Mouse (Mus musculus): ENCODE measurements at regions not wholly inside any gene's neighbourhood (a gene's known extent, or its start where the extent isn't known, plus 50 kb on each side); places are given as distances from the start of the nearest gene placed in this dataset.

DNA sequence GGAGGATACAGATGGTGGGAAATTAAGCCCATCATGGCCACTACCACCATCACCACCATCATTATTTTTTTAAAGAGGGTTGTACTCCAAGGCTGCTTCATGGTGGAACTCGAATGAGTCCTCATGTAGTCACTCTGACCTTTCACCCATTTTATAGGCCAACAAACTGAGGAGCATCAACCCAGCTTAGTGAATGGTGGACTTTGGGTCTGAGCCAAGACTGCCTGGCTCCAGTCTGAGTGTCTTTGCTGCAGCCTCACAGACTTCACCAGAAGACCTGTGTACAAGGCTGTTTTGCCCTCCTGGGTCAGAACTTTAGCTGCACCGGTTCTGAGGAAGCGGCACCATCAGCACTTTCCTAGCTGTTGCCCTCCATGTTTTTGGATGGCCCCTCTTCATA is 184.4 kb downstream of the Emx2 start:
- intact Hi-C loops (cut with DNase I), result no loop called here
- DNase-seq, result no peak

GRCm38 (mm10) chr19:59646231-59646630 is 188.1 kb downstream of the Emx2 start:
- no peak for DNase-seq
- intact Hi-C loops (cut with DNase I), result no loop called here

DNA sequence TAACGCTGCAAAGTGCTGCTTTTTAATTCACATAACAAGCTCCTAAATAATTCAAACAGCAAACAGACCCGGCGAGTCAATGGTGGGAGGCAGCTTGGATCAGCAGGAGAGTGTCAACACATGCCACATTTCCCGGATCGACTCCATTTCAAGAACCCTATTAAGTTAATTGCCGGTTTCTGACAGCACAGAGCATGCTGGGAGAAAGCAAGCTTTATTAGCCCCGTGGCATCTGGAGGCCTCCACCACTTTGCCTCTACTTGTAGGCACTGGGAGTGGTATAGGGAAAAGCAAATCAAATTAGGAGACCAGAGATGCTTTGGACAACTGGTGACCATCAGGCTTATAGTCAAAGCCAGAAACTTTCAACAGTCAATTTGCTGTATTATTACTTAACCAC is 188.5 kb downstream of the Emx2 start:
- intact Hi-C loops (cut with DNase I), result no loop called here
- no peak for DNase-seq

DNA sequence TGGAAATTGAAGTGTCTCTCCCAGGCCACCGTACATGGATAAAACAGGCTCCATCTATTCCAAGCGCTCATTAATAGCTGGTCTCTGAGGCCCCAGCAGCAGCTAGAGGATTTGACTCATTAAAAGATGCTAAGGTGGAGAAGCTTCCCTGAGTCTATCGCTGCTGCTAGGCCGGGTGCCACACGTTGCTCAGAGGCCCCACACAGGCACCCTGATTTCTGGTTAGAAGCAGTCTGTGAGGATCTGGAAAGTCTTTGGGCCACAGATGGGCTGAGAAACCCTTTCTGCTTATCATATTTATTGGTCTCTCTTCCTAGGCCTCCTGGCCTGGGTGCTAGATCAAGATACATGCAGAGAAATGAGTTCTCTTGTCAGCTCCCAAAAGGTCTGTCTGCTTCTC is 191.2 kb downstream of the Emx2 start:
- intact Hi-C loops (cut with DNase I), result no loop called here
- DNase-seq, result no peak

- intact Hi-C loops (cut with DNase I), result no loop called here
- no peak for DNase-seq
Measured at GRCm38 (mm10) chr19:59650611-59651329, 192.6 kb downstream of the Emx2 start.

- no peak for DNase-seq
- intact Hi-C loops (cut with DNase I), result no loop called here
Measured at GRCm38 (mm10) chr19:59653631-59654367, 195.6 kb downstream of the Emx2 start.

DNA sequence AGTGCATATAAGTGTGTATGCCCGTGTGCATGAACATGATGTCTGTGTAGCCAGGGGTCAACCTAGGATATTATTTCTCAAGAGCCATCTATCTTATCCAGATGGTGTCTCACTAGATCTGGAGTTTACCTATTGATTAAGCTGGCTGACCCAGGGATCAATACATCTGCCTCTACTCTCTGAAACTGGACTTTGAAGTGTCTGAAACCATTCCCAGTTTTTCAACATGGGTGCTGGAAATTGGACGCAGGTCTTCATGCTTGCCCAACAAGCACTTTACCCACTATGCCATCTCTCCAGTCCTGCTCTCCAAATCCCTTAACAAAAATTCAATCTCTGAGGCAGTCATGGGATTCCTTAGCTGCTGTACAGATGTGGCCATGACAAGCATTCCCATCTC is 197.1 kb downstream of the Emx2 start:
- intact Hi-C loops (cut with DNase I), result no loop called here
- DNase-seq, result no peak

GRCm38 (mm10) chr19:59669793-59670192 is 211.6 kb downstream of the Emx2 start:
- intact Hi-C loops (cut with DNase I), result no loop called here
- DNase-seq, result no peak

DNA sequence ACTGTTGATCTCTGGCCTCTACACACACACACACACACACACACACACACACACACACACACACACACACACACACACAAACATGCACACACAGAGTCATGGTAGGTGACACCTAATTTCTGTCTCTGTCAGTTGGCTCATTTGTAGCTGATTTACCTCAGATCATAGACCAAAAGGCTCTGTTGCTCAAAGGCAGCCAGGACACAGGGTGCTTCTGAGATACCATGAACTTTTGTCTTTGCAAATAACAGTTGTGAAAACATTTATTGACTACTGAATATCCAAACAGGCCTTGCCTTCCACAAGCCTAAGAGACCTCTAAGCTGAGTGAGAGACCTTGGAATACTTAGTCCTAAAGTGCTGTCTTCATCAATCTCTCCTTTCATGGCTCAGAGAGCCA is 215.4 kb downstream of the Emx2 start:
- intact Hi-C loops (cut with DNase I), result no loop called here

DNA sequence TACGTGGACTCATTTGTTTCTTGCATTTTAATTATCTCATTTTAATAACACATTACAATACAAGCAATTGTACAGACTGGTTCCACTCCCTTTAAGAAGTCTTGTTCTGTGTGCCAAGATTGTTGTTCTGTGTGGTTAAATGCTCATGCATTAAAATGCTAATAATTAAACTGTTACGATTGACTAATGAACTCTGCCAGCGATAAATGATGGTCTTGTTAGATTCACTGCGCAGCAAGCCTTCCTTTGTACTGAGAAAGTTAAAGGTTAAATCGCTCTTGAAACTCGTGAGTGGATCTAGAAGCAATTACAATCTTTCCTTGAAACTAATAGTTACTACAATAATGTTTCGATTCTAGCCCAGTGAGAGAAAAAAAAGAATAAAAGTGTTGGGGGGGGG is 221.0 kb downstream of the Emx2 start:
- no peak for DNase-seq
- intact Hi-C loops (cut with DNase I), result no loop called here

More for the DNA sequence above, 215.4 kb downstream of the Emx2 start:
- DNase-seq, result no peak

GRCm38 (mm10) chr19:59680356-59680755 is 222.2 kb downstream of the Emx2 start:
- no peak for DNase-seq

DNA sequence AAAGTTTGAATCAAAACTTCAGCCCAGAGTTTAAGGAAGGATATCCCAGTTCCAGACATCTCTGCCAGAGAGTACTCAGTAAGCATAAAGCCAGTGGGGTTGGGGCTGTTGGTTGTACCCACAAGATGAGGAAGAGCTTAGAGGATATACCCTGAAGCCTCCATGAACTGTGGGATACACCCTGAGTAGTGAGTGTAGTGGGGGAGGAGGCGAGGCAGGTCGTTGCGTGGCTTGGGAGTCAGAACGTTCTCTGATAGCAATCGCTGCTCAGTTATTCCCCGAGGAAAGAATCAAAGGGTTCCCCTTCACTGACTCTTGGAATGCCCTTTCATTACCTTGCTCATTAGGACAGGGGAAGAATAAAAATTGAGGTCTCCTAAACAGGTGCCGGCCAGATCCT is 226.1 kb downstream of the Emx2 start:
- intact Hi-C loops (cut with DNase I), result no loop called here
- DNase-seq, result no peak

More at GRCm38 (mm10) chr19:59680356-59680755, 222.2 kb downstream of the Emx2 start:
- intact Hi-C loops (cut with DNase I), result no loop called here

DNA sequence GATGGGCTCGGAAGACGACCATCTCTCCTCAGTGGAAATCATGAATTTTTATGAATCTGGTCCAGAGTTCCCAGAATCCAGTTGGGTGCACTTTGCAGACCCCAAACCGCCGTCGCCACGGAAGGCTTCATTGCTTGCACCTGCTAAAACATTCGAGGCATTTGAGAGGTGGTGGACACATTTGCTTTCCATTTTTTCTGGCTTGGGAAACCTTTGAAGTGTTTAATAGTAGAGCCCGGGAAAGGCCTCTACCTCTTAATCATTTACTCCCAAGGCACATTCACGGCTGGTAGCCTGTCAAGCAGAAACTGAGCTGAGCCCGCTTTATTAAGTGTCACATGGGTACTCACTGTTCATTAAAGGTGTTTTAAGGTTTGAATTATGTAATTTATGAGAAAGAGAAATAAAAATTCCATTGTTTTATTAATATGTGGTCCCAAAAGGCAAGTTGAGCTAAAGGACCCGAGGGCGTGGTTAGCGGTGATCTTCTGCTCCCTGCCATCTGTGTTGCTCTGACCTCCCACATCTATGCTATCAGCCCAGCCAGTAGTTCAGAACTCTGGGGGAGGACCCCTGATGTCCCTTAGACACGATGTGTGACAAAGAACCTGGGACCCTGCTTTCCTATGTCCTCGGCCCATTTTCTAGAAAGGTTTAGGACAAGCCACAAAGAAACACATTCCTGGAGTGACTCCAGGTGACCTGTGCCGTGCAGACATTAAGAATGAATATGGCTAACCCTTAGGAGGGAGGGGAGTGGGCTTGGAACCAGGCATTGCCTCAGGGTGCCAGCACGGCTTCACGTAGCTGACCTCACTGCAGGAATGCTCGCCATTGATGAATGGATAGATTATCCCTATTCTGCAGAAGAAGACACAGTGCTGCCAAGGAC is 227.9 kb downstream of the Emx2 start:
- no peak for DNase-seq
- intact Hi-C loops (cut with DNase I), result no loop called here

DNA sequence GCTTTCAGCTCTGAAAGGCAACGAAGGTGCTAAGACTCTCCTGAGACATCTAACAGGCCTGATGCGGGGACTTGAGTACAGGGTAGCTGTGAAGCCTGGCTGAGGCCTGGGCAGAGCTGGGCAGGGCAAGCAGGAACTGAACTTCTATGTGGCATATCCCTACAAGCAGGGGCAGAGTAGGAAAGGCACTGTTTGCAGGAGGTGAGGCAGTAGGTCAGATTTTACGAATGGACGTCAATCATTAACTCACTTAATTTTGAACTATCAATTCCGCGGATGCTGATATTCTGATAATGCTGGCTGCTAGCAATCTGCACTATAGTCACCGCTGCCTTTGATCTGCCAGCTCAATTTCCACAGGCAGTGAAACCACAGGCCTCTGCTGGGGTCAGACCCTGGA is 229.0 kb downstream of the Emx2 start:
- no peak for DNase-seq
- intact Hi-C loops (cut with DNase I), result no loop called here

GRCm38 (mm10) chr19:59687681-59688080 is 229.5 kb downstream of the Emx2 start:
- DNase-seq, result no peak
- intact Hi-C loops (cut with DNase I), result no loop called here

GRCm38 (mm10) chr19:59691541-59692096 is 233.4 kb downstream of the Emx2 start:
- intact Hi-C loops (cut with DNase I), result no loop called here
- no peak for DNase-seq

DNA sequence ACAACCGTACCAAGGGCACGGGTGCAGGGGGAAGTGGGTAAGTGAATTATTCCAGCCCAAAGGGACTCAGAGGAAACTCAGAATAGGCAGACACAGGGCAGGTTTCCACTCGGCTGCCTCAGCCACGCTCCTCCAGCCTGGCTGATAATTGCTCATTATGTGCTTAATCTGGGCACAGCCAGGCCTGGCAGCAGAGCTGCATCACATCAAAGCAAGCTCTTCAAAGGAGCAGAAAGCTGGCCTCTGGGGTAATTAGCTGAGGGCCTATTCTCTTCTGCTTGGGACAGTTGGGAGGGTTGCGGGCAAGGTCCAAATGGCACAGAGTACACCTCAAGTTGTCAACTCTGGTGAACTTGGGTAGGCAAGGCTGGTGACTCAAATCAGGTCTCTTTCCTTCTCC is 239.5 kb downstream of the Emx2 start:
- no peak for DNase-seq
- intact Hi-C loops (cut with DNase I), result no loop called here

GRCm38 (mm10) chr19:59700187-59700586 is 242.0 kb downstream of the Emx2 start:
- intact Hi-C loops (cut with DNase I), result no loop called here
- DNase-seq, result no peak

- intact Hi-C loops (cut with DNase I), result no loop called here
- no peak for DNase-seq
Measured at GRCm38 (mm10) chr19:59707106-59707505, 236.3 kb downstream of the Rab11fip2 start.

GRCm38 (mm10) chr19:59709180-59709579 is 234.3 kb downstream of the Rab11fip2 start:
- intact Hi-C loops (cut with DNase I), result no loop called here

GRCm38 (mm10) chr19:59715086-59715485 is 228.4 kb downstream of the Rab11fip2 start:
- no peak for DNase-seq
- intact Hi-C loops (cut with DNase I), result no loop called here

More at GRCm38 (mm10) chr19:59709180-59709579, 234.3 kb downstream of the Rab11fip2 start:
- no peak for DNase-seq
